ENCODE assay signal across 21 mouse cellular contexts in the genomic region with DNA sequence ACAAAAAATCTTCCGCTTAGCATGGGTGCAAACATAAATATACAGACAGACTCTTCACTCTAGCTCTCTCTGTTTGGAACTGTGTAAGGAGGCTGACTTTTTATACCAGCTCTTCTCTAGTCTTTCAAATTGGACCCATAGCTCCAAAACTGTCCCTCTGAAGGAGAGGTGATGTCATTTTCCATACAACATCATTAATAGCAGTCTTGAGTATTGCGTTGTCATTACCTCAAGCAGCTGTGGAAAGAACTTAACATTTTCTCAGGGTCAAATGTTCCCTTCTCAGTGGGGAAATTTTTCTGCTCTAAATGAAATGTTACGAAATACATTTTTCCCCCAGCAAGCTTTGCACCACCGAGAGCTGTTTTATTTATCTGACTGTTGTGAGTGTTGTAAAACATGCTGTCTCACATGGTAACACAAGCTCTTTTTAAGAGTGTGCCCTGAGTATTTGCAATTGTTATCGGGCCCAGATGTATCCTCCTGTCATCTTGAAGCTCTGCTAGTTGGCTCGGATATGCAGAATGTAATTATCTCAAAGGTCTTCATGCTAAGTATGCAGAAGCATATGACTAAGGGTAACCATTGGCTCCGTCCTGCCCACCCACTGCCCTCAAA. TPM values are rescaled to one million over a fixed set of nuclear protein-coding genes. Genes with fewer than 3 reads are reported as not detected.
DNase-seq lines count a peak whose midpoint lies in the region; ATAC-seq and TF ChIP-seq lines count a peak whose summit lies in the region.
"Had no signal": no experiment of that assay in that cellular context is flagged by ENCODE, and none has a peak within 500 bp of the region (broad histone marks: within the 10 kb centered on the region; RNA-seq: fewer than 3 reads in every experiment).

No protein-coding gene starts in this region.

- H3K27me3 ChIP-seq in heart, embryonic 15.5 days = no peaks in the 10 kb centered on the region
- H3K27me3 ChIP-seq in midbrain, embryonic 11.5 days (ENCODE audit: control insufficient read depth, insufficient read depth, low read length) = no peaks in the 10 kb centered on the region
- H3K27me3 ChIP-seq in midbrain, embryonic 10.5 days (ENCODE audit: low read depth, poor library complexity, severe bottlenecking) = no peaks in the 10 kb centered on the region
- no peaks in the 10 kb centered on the region for H3K27me3 ChIP-seq in lung, postnatal 0 days (replicated peaks; ENCODE audit: insufficient read depth, low read length)
- H3K27me3 ChIP-seq: forebrain, embryonic 15.5 days; heart, embryonic 12.5 days; hindbrain, embryonic 12.5 days; intestine, embryonic 15.5 days; liver, embryonic 15.5 days; midbrain, embryonic 13.5 days; stomach, embryonic 15.5 days had no signal

- H3K4me3 ChIP-seq in heart, embryonic 15.5 days = no peak overlapping the region
- H3K4me3 ChIP-seq in midbrain, embryonic 11.5 days (ENCODE audit: low read depth, low read length) = no peak overlapping the region
- no peak overlapping the region for H3K4me3 ChIP-seq in midbrain, embryonic 10.5 days
- no peak overlapping the region for H3K4me3 ChIP-seq in lung, postnatal 0 days (ENCODE audit: low read depth, low read length)
- H3K4me3 ChIP-seq: forebrain, embryonic 15.5 days; heart, embryonic 12.5 days; hindbrain, embryonic 12.5 days; intestine, embryonic 15.5 days; liver, embryonic 15.5 days; midbrain, embryonic 13.5 days; myocyte; stomach, embryonic 15.5 days had no signal

- peak; percentile 96 for TF ChIP-seq EP300 in lung, postnatal 0 days (IDR thresholded peaks at IDR 0.05)

- no peak for TF ChIP-seq CTCF in lung, postnatal 0 days (IDR thresholded peaks at IDR 0.05)

- peak overlapping the region; percentile 62; the same call in 1 of the 2 replicates for H3K27ac ChIP-seq in heart, embryonic 15.5 days
- no peak overlapping the region for H3K27ac ChIP-seq in midbrain, embryonic 11.5 days (ENCODE audit: low read depth, low read length)
- no peak overlapping the region for H3K27ac ChIP-seq in midbrain, embryonic 10.5 days (replicated peaks)
- peak overlapping the region; percentile 69 for H3K27ac ChIP-seq in lung, postnatal 0 days (ENCODE audit: low read length)
- H3K27ac ChIP-seq: forebrain, embryonic 15.5 days; hindbrain, embryonic 12.5 days; intestine, embryonic 15.5 days; liver, embryonic 15.5 days; midbrain, embryonic 13.5 days; stomach, embryonic 15.5 days had no signal

- H3K9ac ChIP-seq in heart, embryonic 15.5 days = no peak overlapping the region
- no peak overlapping the region for H3K9ac ChIP-seq in midbrain, embryonic 11.5 days (ENCODE audit: low read length)
- no peak overlapping the region for H3K9ac ChIP-seq in lung, postnatal 0 days (replicated peaks; ENCODE audit: low read depth)
- H3K9ac ChIP-seq: forebrain, embryonic 15.5 days; heart, embryonic 12.5 days; hindbrain, embryonic 12.5 days; intestine, embryonic 15.5 days; liver, embryonic 15.5 days; midbrain, embryonic 13.5 days; stomach, embryonic 15.5 days had no signal

- H3K4me1 ChIP-seq in heart, embryonic 15.5 days (replicated peaks) = 0 out of 2 replicates have a peak, but pooled peaks cover 3% of the 10 kb centered on the region
- no peaks in the 10 kb centered on the region for H3K4me1 ChIP-seq in midbrain, embryonic 11.5 days (ENCODE audit: control insufficient read depth, insufficient read depth, low read length)
- no peaks in the 10 kb centered on the region for H3K4me1 ChIP-seq in midbrain, embryonic 10.5 days
- no peaks in the 10 kb centered on the region for H3K4me1 ChIP-seq in lung, postnatal 0 days (ENCODE audit: insufficient read depth, low read depth, low read length)
- H3K4me1 ChIP-seq: forebrain, embryonic 15.5 days; heart, embryonic 12.5 days; hindbrain, embryonic 12.5 days; liver, embryonic 15.5 days; midbrain, embryonic 13.5 days; stomach, embryonic 15.5 days had no signal

- no peak overlapping the region for H3K4me2 ChIP-seq in heart, embryonic 15.5 days
- no peak overlapping the region for H3K4me2 ChIP-seq in midbrain, embryonic 11.5 days
- no peak overlapping the region for H3K4me2 ChIP-seq in lung, postnatal 0 days (replicated peaks; ENCODE audit: low read depth, low read length)
- H3K4me2 ChIP-seq: forebrain, embryonic 15.5 days; heart, embryonic 12.5 days; hindbrain, embryonic 12.5 days; intestine, embryonic 15.5 days; liver, embryonic 15.5 days; midbrain, embryonic 13.5 days; stomach, embryonic 15.5 days had no signal

- ATAC-seq in heart, embryonic 15.5 days (replicated peaks; ENCODE audit: insufficient number of reproducible peaks, insufficient read depth, low FRiP score, low read depth) = 0 out of 2 replicates have a peak, but pooled peaks have one; percentile 50
- ATAC-seq in midbrain, embryonic 11.5 days (ENCODE audit: low FRiP score) = no peak
- ATAC-seq in lung, postnatal 0 days = peak; percentile 88
- ATAC-seq: forebrain, embryonic 15.5 days; intestine, embryonic 15.5 days; midbrain, embryonic 13.5 days had no signal

- no peaks in the 10 kb centered on the region for H3K9me3 ChIP-seq in heart, embryonic 15.5 days (replicated peaks)
- no peaks in the 10 kb centered on the region for H3K9me3 ChIP-seq in midbrain, embryonic 11.5 days (ENCODE audit: control insufficient read depth, low read length)
- H3K9me3 ChIP-seq in midbrain, embryonic 10.5 days (replicated peaks) = no peaks in the 10 kb centered on the region
- no peaks in the 10 kb centered on the region for H3K9me3 ChIP-seq in lung, postnatal 0 days (ENCODE audit: low read length)
- H3K9me3 ChIP-seq: forebrain, embryonic 15.5 days; heart, embryonic 12.5 days; hindbrain, embryonic 12.5 days; intestine, embryonic 15.5 days; liver, embryonic 15.5 days; midbrain, embryonic 13.5 days; stomach, embryonic 15.5 days had no signal

- 58% methylated on average over 7 of the region's 7 CpGs for WGBS in heart, embryonic 15.5 days
- WGBS in midbrain, embryonic 11.5 days = 86% methylated on average over 7 of the region's 7 CpGs
- 88% methylated on average over 7 of the region's 7 CpGs for WGBS in midbrain, embryonic 10.5 days
- WGBS in lung, postnatal 0 days = 41% methylated on average over 7 of the region's 7 CpGs

- DNase-seq in heart, adult 9 months (ENCODE audit: low spot score in 2 of 2) = no peak
- peak; percentile 79 for DNase-seq in midbrain, embryonic 11.5 days (ENCODE audit: low spot score, missing footprints)
- DNase-seq in midbrain, embryonic 10.5 days (ENCODE audit: low spot score) = no peak
- peak; percentile 91 for DNase-seq in lung, postnatal 0 days (ENCODE audit: low spot score)
- no peak for DNase-seq in urinary bladder, postnatal 36 days (ENCODE audit: low spot score in 2 of 2)
- no peak for DNase-seq in cerebellum, postnatal 4 days (ENCODE audit: low spot score in 2 of 2)
- DNase-seq: adrenal gland, adult 8-10 months; cerebellum, adult 2 months; layer of hippocampus, postnatal 36 days; left cerebral cortex, postnatal 4 days; thymus, postnatal 14 days had no signal

- H3K36me3 ChIP-seq in heart, embryonic 15.5 days = no peaks in the 10 kb centered on the region
- no peaks in the 10 kb centered on the region for H3K36me3 ChIP-seq in midbrain, embryonic 11.5 days (ENCODE audit: control insufficient read depth, insufficient read depth, low read length)
- no peaks in the 10 kb centered on the region for H3K36me3 ChIP-seq in midbrain, embryonic 10.5 days
- H3K36me3 ChIP-seq in lung, postnatal 0 days (ENCODE audit: insufficient read depth, low read length) = no peaks in the 10 kb centered on the region
- H3K36me3 ChIP-seq: forebrain, embryonic 15.5 days; heart, embryonic 12.5 days; hindbrain, embryonic 12.5 days; intestine, embryonic 15.5 days; liver, embryonic 15.5 days; midbrain, embryonic 13.5 days; stomach, embryonic 15.5 days had no signal

RNA-seq across cellular contexts. Expression of a gene that starts 38.0 kb away (rescaled TPM):
- not detected in 2 replicates for polyA plus RNA-seq in heart, embryonic 15.5 days (2015; fragmentation: Nextera tagmentation; extraction: Ambion mirVana)
- 0.07 TPM in 1 of 2 replicates, not detected in the other for polyA plus RNA-seq in midbrain, embryonic 11.5 days (2014; fragmentation: Nextera tagmentation; extraction: Ambion mirVana)
- polyA plus RNA-seq in midbrain, embryonic 10.5 days (2016; fragmentation: Nextera tagmentation; extraction: Ambion mirVana) = not detected in 2 replicates
- polyA plus RNA-seq in lung, postnatal 0 days (2015; fragmentation: Nextera tagmentation; extraction: Ambion mirVana) = not detected in 2 replicates
- polyA plus RNA-seq: C2C12; cerebellum, adult 2 months; forebrain, embryonic 15.5 days; heart, embryonic 12.5 days; hindbrain, embryonic 12.5 days; intestine, embryonic 15.5 days; liver, embryonic 15.5 days; midbrain, embryonic 13.5 days; myocyte; stomach, embryonic 15.5 days had no signal

Comparison
In these comparisons a context has a peak if more than half of its experiments do, and no peak if none do; other contexts are left out.
1. DNase-seq: peak in midbrain, embryonic 11.5 days (single experiment) and lung, postnatal 0 days (single experiment); none in heart, adult 9 months (0 of 2), midbrain, embryonic 10.5 days (single experiment), urinary bladder, postnatal 36 days (0 of 2) and cerebellum, postnatal 4 days (0 of 2).
2. H3K27ac ChIP-seq: peak in heart, embryonic 15.5 days (single experiment) and lung, postnatal 0 days (single experiment); none in midbrain, embryonic 11.5 days (single experiment) and midbrain, embryonic 10.5 days (single experiment).